Mouse (Mus musculus): ENCODE results near the gene Tcirg1. TPM values are rescaled to one million over a fixed set of nuclear protein-coding genes. Genes with fewer than 3 reads are reported as not detected.

Tcirg1 gene
- polyA plus RNA-seq, 1 experiment from 2014 or later, result 10.9 TPM

DNA sequence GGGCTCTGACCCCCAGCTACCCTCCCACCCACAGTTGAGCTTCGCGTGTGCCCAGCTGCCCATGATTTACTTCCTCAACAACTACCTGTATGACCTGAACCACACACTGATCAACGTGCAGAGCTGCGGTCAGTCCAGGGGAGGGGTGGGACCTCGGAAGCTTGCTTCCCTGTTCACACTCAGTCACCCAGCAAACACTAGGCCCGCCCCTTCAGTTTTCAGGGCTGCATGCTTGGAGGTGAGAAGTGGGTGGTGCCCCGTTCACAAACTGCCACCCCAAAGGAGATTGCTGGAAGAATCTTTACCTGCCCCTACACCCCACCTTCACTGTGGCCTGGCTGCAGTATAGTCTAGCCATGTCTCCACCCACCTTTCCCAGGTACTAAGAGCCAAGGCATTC is 35.4 kb upstream of the Tcirg1 start:
- Histone ChIP-seq H3K9ac (replicated peaks) (no peak overlapping the region), H3K36me3 (no peaks in the 10 kb centered on the region)

DNA sequence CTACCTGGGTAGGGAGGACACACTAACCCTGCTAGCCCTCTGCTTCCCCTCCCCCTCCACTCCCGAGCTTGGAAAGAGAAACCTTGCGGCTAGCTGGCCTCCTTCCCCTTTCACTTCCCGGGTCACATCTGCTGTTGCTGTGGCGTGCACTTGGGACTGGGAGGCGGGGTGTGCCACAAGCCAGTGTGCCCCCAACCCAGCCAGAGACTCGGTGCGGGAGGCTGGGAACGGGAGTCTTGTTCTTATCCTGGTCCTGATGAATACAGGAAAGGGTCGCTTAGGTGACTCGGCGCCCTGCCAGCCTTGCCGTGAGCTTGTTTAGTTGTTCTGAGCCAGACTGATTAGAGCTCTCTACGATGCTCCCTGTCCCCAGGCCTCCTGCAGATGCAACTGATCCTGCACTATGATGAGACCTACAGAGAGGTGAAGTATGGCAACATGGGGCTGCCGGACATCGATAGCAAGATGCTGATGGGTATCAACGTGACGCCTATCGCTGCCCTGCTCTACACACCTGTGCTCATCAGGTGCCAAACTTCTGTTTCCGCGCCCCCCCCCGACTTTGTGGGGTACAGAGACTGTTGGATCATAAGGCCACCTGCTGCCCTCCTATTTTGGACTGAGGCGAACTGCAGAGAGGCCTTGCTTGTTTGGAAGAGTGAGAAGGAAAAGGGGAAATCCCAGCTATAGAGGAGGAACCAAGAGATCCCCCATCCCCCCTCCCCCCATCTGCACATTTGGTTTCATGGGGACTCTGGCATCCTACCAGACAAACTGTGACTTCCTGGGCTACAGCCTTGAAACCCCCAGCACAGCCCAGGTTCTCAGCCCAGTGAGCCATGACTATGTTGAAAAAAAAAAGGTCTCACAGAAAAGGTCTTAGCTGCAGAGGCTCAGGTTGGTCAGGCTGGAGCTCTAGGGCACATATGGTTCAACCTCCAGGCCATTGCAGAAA is 29.2 kb upstream of the Tcirg1 start:
- ATAC-seq, result 0 out of 2 replicates have a peak, but pooled peaks have one; percentile 45
- H3K36me3 ChIP-seq, result no peaks in the 10 kb centered on the region
- peaks cover 14% of the 10 kb centered on the region for H3K4me1 ChIP-seq (replicated peaks)
- H3K27ac ChIP-seq, result no peak overlapping the region
- WGBS, result 8% methylated on average over 22 of the region's 22 CpGs
- peak overlapping the region; percentile 35 for H3K4me3 ChIP-seq (replicated peaks)
- peak overlapping the region; percentile 48 for H3K9ac ChIP-seq (replicated peaks)
- no peaks in the 10 kb centered on the region for H3K9me3 ChIP-seq
- H3K27me3 ChIP-seq, result peaks cover 17% of the 10 kb centered on the region
- H3K4me2 ChIP-seq (replicated peaks), result peak overlapping the region; percentile 59

More for the DNA sequence above, 35.4 kb upstream of the Tcirg1 start:
- H3K9me3 ChIP-seq, result no peaks in the 10 kb centered on the region
- no peak for ATAC-seq
- H3K27me3 ChIP-seq, result peaks cover 11% of the 10 kb centered on the region
- 86% methylated on average over 7 of the region's 7 CpGs for WGBS
- peaks cover 3% of the 10 kb centered on the region for H3K4me1 ChIP-seq (replicated peaks)
- no peak overlapping the region for H3K4me2 ChIP-seq (replicated peaks)
- no peak overlapping the region for H3K27ac ChIP-seq
- no peak overlapping the region for H3K4me3 ChIP-seq (replicated peaks)

- peaks cover 17% of the 10 kb centered on the region for H3K27me3 ChIP-seq
- peak within 1 kb of the TSS; percentile 59 for H3K4me2 ChIP-seq (replicated peaks)
- peak; percentile 86 for ATAC-seq
- H3K9me3 ChIP-seq, result no peaks in the 10 kb centered on the region
- H3K27ac ChIP-seq, result no peak within 1 kb of the TSS
- H3K4me3 ChIP-seq (replicated peaks), result peak within 1 kb of the TSS; percentile 35
- peaks cover 19% of the 10 kb centered on the region for H3K4me1 ChIP-seq (replicated peaks)
- peak within 1 kb of the TSS; percentile 48 for H3K9ac ChIP-seq (replicated peaks)
- H3K36me3 ChIP-seq, result no peaks in the 10 kb centered on the region
- 5% methylated on average over 41 of the region's 42 CpGs for WGBS
These were observed 28.3 kb upstream of the Tcirg1 start, which contains the start of gene Unc93b1 for GRCm38 (mm10) chr19:3935032-3935895. Unc93b1 (plus strand) TSS chr19:3935186.

- Histone ChIP-seq H3K36me3 (no peaks in the 10 kb centered on the region), H3K27me3 (peaks cover 12% of the 10 kb centered on the region), H3K9me3 (no peaks in the 10 kb centered on the region), H3K9ac (replicated peaks) (no peak overlapping the region), H3K27ac (no peak overlapping the region), H3K4me3 (replicated peaks) (no peak overlapping the region), H3K4me1 (replicated peaks) (peaks cover 29% of the 10 kb centered on the region), H3K4me2 (replicated peaks) (no peak overlapping the region)
- WGBS, result 92% methylated on average over 9 of the region's 9 CpGs
- no peak for ATAC-seq
These were observed 24.8 kb upstream of the Tcirg1 start for GRCm38 (mm10) chr19:3931716-3932115.

GRCm38 (mm10) chr19:3930262-3931057 is 23.5 kb upstream of the Tcirg1 start:
- no peak overlapping the region for H3K4me3 ChIP-seq (replicated peaks)
- H3K9ac ChIP-seq (replicated peaks), result no peak overlapping the region
- H3K27ac ChIP-seq, result no peak overlapping the region
- 77% methylated on average over 21 of the region's 21 CpGs for WGBS
- H3K4me1 ChIP-seq (replicated peaks), result peaks cover 21% of the 10 kb centered on the region
- H3K27me3 ChIP-seq, result peaks cover 6% of the 10 kb centered on the region; the same call in 1 of the 2 replicates
- H3K36me3 ChIP-seq, result no peaks in the 10 kb centered on the region
- H3K9me3 ChIP-seq, result no peaks in the 10 kb centered on the region
- H3K4me2 ChIP-seq (replicated peaks), result no peak overlapping the region
- no peak for ATAC-seq

GRCm38 (mm10) chr19:3929211-3929941 is 22.4 kb upstream of the Tcirg1 start, which contains the start of gene Aldh3b1:
Aldh3b1 (minus strand) TSS chr19:3929808.
- 62% methylated on average over 12 of the region's 12 CpGs for WGBS
- ATAC-seq, result peak; percentile 56; the same call in 1 of the 2 replicates

DNA sequence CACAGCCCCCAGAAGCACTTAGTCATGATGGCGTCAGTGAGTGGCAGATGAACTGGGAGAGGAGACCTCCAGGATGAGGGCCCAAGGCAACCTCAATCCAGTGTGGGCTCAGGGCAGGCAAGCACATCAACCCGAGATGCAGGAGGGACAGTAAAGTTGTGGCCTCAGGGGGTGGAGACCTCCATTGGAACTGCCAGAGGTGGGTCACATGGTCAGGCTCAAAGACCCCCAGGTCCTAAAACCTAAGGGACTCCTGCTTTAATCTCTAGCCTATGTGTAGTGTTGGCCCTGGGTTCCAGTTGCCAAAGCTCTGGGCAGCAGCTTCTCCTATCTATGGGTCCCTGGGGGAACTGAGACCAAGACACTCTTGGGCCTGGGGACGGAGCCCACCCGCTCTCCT is 21.8 kb upstream of the Tcirg1 start:
- WGBS, result 83% methylated on average over 4 of the region's 4 CpGs
- H3K27me3 ChIP-seq, result no peaks in the 10 kb centered on the region
- ATAC-seq, result no peak
- H3K4me1 ChIP-seq (replicated peaks), result peaks cover 15% of the 10 kb centered on the region
- H3K4me3 ChIP-seq (replicated peaks), result no peak overlapping the region
- H3K9ac ChIP-seq (replicated peaks), result no peak overlapping the region
- no peaks in the 10 kb centered on the region for H3K9me3 ChIP-seq
- no peaks in the 10 kb centered on the region for H3K36me3 ChIP-seq
- no peak overlapping the region for H3K27ac ChIP-seq
- no peak overlapping the region for H3K4me2 ChIP-seq (replicated peaks)

More at GRCm38 (mm10) chr19:3929211-3929941, 22.4 kb upstream of the Tcirg1 start, which contains the start of gene Aldh3b1:
- H3K27ac ChIP-seq, result peak within 1 kb of the TSS; percentile 32; the same call in 1 of the 2 replicates
- H3K27me3 ChIP-seq, result no peaks in the 10 kb centered on the region
- H3K4me2 ChIP-seq (replicated peaks), result no peak within 1 kb of the TSS
- no peaks in the 10 kb centered on the region for H3K36me3 ChIP-seq
- no peak within 1 kb of the TSS for H3K4me3 ChIP-seq (replicated peaks)
- peak within 1 kb of the TSS; percentile 33; the same call in 1 of the 2 replicates for H3K9ac ChIP-seq (replicated peaks)
- H3K9me3 ChIP-seq, result no peaks in the 10 kb centered on the region
- peaks cover 15% of the 10 kb centered on the region for H3K4me1 ChIP-seq (replicated peaks)

DNA sequence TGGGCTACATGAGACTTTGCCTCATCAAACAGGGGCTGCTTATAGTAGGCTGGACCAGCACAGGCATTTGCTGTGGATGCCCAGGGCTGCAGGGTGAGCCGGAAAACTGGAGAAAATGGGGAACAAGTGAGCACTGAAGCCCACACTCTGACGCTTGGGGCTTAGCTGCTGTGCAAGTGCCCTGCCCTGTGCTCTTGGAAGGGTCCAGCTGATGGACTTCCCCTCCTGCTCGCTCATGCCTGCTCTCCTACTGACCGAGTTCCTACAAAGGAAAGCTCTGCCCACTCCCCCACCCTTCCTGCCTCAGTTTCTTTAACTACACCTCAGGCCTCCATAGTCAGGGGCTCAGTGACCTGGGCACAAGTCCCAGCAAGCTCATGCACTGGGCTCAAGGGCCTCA is 21.1 kb upstream of the Tcirg1 start:
- Histone ChIP-seq H3K4me3 (replicated peaks) (no peak overlapping the region), H3K36me3 (no peaks in the 10 kb centered on the region), H3K27ac (no peak overlapping the region), H3K27me3 (no peaks in the 10 kb centered on the region), H3K9me3 (no peaks in the 10 kb centered on the region), H3K4me1 (replicated peaks) (peaks cover 15% of the 10 kb centered on the region), H3K4me2 (replicated peaks) (no peak overlapping the region), H3K9ac (replicated peaks) (no peak overlapping the region)
- no peak for ATAC-seq
- 87% methylated on average over 4 of the region's 4 CpGs for WGBS

DNA sequence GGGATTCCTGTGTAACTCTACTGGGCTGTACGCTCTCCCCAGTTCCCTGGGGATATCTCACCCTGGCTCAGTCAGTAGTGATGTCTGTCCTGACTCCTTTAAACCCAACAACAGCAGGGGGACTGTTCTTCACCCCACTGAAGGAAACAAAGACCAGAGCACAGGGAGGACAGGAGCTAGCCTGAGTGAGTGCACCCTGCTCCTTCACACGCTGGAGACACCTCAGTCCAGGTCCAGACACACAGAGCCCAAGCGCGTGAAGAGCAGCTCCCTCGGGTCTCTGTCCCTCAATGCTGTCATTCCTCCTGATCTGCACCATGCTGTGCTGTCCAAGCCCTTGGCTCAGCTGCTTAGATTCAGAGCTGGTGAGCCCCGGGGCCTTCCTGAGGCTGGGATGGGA is 19.8 kb upstream of the Tcirg1 start:
- Histone ChIP-seq H3K9ac (replicated peaks) (no peak overlapping the region), H3K4me2 (replicated peaks) (no peak overlapping the region), H3K9me3 (no peaks in the 10 kb centered on the region), H3K27me3 (no peaks in the 10 kb centered on the region), H3K4me3 (replicated peaks) (no peak overlapping the region), H3K36me3 (no peaks in the 10 kb centered on the region), H3K27ac (no peak overlapping the region), H3K4me1 (replicated peaks) (peaks cover 15% of the 10 kb centered on the region)
- ATAC-seq, result no peak
- 63% methylated on average over 6 of the region's 6 CpGs for WGBS

- Histone ChIP-seq H3K9ac (replicated peaks) (no peak overlapping the region), H3K9me3 (no peaks in the 10 kb centered on the region), H3K4me1 (replicated peaks) (peaks cover 15% of the 10 kb centered on the region), H3K27me3 (no peaks in the 10 kb centered on the region), H3K36me3 (no peaks in the 10 kb centered on the region), H3K4me3 (replicated peaks) (no peak overlapping the region), H3K27ac (no peak overlapping the region), H3K4me2 (replicated peaks) (no peak overlapping the region)
- 73% methylated on average over 3 of the region's 3 CpGs for WGBS
- ATAC-seq, result no peak
These were observed 19.3 kb upstream of the Tcirg1 start for GRCm38 (mm10) chr19:3926279-3926678.

DNA sequence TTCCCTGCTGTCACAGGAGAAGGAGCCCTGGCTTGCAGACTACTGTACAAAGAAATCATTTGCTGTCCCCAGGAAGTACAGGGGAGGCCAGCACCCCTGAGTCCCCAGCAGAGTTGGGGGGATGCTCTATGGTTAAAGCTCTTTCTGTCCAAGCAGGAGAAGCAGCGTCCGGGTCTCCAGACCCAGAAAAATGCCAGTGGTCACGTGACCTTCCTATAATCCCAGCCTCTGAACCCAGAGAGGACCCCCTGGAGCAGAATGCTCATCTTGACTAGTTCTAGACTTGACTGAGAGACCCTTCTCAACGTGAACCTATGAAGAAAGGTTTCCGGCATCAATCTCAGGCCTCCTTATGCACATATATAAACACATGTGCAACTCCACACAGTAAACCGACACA is 18.9 kb upstream of the Tcirg1 start:
- WGBS, result 81% methylated on average over 6 of the region's 6 CpGs
- Histone ChIP-seq H3K9me3 (no peaks in the 10 kb centered on the region), H3K36me3 (no peaks in the 10 kb centered on the region), H3K4me3 (replicated peaks) (no peak overlapping the region), H3K27ac (no peak overlapping the region), H3K4me2 (replicated peaks) (no peak overlapping the region), H3K4me1 (replicated peaks) (peaks cover 15% of the 10 kb centered on the region), H3K9ac (replicated peaks) (no peak overlapping the region), H3K27me3 (no peaks in the 10 kb centered on the region)
- no peak for ATAC-seq

Measured in midbrain, embryonic 13.5 days (tissue).